Mouse (Mus musculus): Measurements from ENCODE around the gene Lyz2. TPM values are rescaled to one million over a fixed set of nuclear protein-coding genes. Genes with fewer than 3 reads are reported as not detected.
A peak's percentile ranks its signal among the peaks of the same experiment; 100 is the strongest.
"Not testable (repeated sequence)": the region's sequence is repeated elsewhere in the genome, so short reads cannot be mapped to it uniquely, and the experiment has no call there.

The Lyz2 gene
- total and polyA plus RNA-seq, 2 experiments = 39.0 to 130 TPM

DNA sequence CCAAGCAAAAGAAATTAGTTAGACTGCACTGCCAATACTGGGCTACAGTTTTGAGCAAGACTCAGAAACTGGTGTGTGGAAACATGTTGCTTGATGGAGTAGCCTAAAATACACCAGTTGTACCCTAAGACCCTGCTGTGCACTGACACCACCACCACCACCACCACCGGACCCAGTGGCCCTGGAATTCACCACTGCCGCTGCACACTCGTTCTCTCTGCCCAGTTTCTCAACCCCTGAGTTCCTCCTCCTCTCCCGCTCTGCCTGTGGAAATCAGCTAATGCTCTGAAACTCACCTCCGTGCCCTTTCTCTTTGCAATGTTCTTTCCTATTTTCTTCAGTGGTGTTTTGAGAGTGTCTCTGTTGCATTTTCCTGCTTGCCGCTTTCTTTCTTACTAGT lies 16.2 kb upstream of the Lyz2 start:
- Histone ChIP-seq H3K79me2 (ENCODE audit: control insufficient read depth, insufficient read depth, low read length) (no peaks in the 10 kb centered on the region), H3K27ac (replicated peaks; ENCODE audit: insufficient read depth, low read depth, low read length) (no peak overlapping the region), H3K4me3 (ENCODE audit: insufficient read depth, low read depth, low read length) (no peak overlapping the region), H3K9ac (ENCODE audit: low read depth, low read length) (no peak overlapping the region), H3K4me1 (ENCODE audit: control insufficient read depth, insufficient read depth, low read length) (no peaks in the 10 kb centered on the region), H3K36me3 (ENCODE audit: control insufficient read depth, insufficient read depth, low read length) (no peaks in the 10 kb centered on the region), H3K27me3 (ENCODE audit: control insufficient read depth, insufficient read depth, low read length) (no peaks in the 10 kb centered on the region)
- DNase-seq (ENCODE audit: extremely low read depth, low read depth, low spot score) = no peak
- TF ChIP-seq CTCF (IDR thresholded peaks at IDR 0.05; ENCODE audit: low read depth, low read length) (no peak), POLR2A (IDR thresholded peaks at IDR 0.05; ENCODE audit: extremely low read depth, insufficient read depth, low read length) (no peak)
- 84% methylated on average over 6 of the region's 6 CpGs for WGBS

DNA sequence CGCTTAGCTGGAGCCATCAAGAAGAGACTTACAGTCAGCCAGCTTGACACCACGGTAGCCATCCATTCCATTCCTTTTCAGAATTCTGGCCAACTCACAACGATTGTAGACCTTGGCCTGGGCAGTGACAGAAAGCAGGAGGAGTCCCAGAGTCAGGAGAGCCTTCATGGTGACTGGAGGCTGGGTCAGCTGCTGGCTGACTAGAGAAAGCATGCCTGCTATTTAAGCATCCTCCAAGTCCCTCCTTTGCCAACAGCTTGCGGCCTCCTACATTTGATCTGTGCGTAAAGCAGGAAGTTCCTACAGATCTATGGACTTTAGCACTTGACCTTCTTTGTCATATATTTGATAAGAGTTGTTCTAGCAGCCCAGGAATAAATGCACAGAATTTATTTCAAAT lies 10.6 kb upstream of the Lyz2 start, which contains the start of gene Lyz1:
TSS of gene Lyz1 (minus strand) at position 198 of the 400 bp plus-strand sequence.
- Histone ChIP-seq H3K4me1 (ENCODE audit: control insufficient read depth, insufficient read depth, low read length) (no peaks in the 10 kb centered on the region), H3K9ac (ENCODE audit: low read depth, low read length) (no peak within 1 kb of the TSS), H3K4me3 (ENCODE audit: insufficient read depth, low read depth, low read length) (no peak within 1 kb of the TSS), H3K27me3 (ENCODE audit: control insufficient read depth, insufficient read depth, low read length) (no peaks in the 10 kb centered on the region), H3K36me3 (ENCODE audit: control insufficient read depth, insufficient read depth, low read length) (no peaks in the 10 kb centered on the region), H3K79me2 (ENCODE audit: control insufficient read depth, insufficient read depth, low read length) (no peaks in the 10 kb centered on the region), H3K27ac (replicated peaks; ENCODE audit: insufficient read depth, low read depth, low read length) (no peak within 1 kb of the TSS)
- no peak for DNase-seq (ENCODE audit: extremely low read depth, low read depth, low spot score)
- TF ChIP-seq POLR2A (IDR thresholded peaks at IDR 0.05; ENCODE audit: extremely low read depth, insufficient read depth, low read length) (no peak), CTCF (IDR thresholded peaks at IDR 0.05; ENCODE audit: low read depth, low read length) (no peak)
- 46% methylated on average over 5 of the region's 5 CpGs for WGBS

DNA sequence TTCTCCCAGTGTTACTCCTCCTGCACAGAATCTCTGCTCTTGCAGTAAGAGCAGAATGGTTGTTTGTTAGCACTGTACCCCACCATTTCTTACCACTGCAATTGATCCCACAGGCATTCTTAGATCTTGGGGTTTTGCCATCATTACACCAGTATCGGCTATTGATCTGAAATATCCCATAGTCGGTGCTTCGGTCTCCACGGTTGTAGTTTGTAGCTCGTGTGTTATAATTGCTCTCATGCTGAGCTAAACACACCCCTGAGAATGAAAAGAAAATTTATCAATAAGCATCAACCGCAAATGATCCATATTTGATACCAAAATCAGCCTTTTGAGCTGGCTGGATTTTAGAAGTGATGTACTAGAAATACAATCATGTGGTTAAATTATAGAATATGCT lies 8.8 kb upstream of the Lyz2 start:
- 92% methylated on average over 6 of the region's 6 CpGs for WGBS
- H3K79me2 ChIP-seq (ENCODE audit: control insufficient read depth, insufficient read depth, low read length); H3K27ac ChIP-seq (replicated peaks; ENCODE audit: insufficient read depth, low read depth, low read length); H3K4me1 ChIP-seq (ENCODE audit: control insufficient read depth, insufficient read depth, low read length); H3K27me3 ChIP-seq (ENCODE audit: control insufficient read depth, insufficient read depth, low read length); H3K9ac ChIP-seq (ENCODE audit: low read depth, low read length); H3K36me3 ChIP-seq (ENCODE audit: control insufficient read depth, insufficient read depth, low read length); DNase-seq (ENCODE audit: extremely low read depth, low read depth, low spot score); H3K4me3 ChIP-seq (ENCODE audit: insufficient read depth, low read depth, low read length): not testable (repeated sequence)

DNA sequence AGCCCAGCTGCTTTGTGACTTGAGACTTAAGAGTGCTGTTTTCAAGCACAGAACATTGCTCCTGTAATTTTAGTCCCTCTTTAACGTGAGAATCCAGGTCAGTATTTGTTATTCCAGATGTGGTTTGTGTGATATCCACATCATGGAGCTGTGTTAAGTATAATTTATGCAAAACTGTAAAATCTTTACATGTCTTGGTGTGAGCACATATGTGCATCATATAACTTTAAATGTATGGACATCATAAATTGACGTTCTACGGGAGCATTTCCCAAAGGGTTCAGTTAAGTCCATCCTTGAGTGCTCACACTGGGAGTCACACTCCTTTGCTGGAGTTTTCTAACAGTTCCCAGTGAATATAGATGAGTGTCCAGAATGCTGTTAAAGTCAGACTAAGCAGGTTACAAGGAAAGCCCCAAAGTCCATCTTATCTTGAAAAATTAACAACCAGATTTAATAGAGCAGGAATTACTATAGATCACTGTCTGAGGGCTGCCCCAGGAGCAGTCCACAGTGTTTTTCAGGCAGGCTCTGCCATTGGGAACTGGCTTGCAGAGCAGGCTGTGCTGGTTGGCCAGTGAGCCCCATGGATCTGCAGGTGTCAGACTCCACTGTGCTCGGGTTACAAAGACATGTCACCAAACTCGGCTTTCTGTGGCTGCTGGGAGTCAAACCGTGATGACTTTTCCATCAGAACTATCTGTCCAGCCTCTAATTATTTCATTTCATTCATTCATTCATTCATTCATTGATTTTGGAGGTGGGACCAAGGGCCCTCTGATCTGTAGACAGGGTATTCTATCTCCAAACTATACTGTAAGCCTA lies 8.1 kb upstream of the Lyz2 start:
- Histone ChIP-seq H3K4me1 (ENCODE audit: control insufficient read depth, insufficient read depth, low read length) (no peaks in the 10 kb centered on the region), H3K9ac (ENCODE audit: low read depth, low read length) (no peak overlapping the region), H3K36me3 (ENCODE audit: control insufficient read depth, insufficient read depth, low read length) (no peaks in the 10 kb centered on the region), H3K4me3 (ENCODE audit: insufficient read depth, low read depth, low read length) (no peak overlapping the region), H3K27ac (replicated peaks; ENCODE audit: insufficient read depth, low read depth, low read length) (no peak overlapping the region), H3K79me2 (ENCODE audit: control insufficient read depth, insufficient read depth, low read length) (no peaks in the 10 kb centered on the region), H3K27me3 (ENCODE audit: control insufficient read depth, insufficient read depth, low read length) (no peaks in the 10 kb centered on the region)
- TF ChIP-seq POLR2A (IDR thresholded peaks at IDR 0.05; ENCODE audit: extremely low read depth, insufficient read depth, low read length) = no peak
- DNase-seq (ENCODE audit: extremely low read depth, low read depth, low spot score) = no peak
- WGBS = 58% methylated on average over 6 of the region's 6 CpGs

DNA sequence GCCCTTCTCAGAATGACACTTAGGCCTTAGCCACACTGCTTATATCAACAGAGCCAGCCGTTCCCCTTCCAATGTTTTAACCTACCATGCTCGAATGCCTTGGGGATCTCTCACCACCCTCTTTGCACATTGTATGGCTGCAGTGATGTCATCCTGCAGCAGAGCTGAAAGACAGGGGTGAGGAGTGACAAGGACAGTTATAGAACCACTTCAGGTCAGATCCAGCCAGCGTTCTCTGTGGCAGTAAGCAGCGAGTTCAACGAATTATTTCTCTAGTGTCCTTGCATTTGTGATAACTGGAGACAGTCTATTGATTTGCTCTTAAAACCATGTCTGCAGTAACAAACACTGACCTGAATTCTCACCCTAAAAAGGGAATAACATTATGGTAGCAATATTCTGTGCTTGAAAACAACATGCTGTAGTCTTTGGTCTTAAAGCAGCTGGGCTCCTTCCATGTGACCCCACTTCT lies 6.9 kb upstream of the Lyz2 start:
- H3K9ac ChIP-seq (ENCODE audit: low read depth, low read length); H3K4me3 ChIP-seq (ENCODE audit: insufficient read depth, low read depth, low read length); H3K4me1 ChIP-seq (ENCODE audit: control insufficient read depth, insufficient read depth, low read length); H3K27me3 ChIP-seq (ENCODE audit: control insufficient read depth, insufficient read depth, low read length); DNase-seq (ENCODE audit: extremely low read depth, low read depth, low spot score); H3K36me3 ChIP-seq (ENCODE audit: control insufficient read depth, insufficient read depth, low read length); H3K27ac ChIP-seq (replicated peaks; ENCODE audit: insufficient read depth, low read depth, low read length); H3K79me2 ChIP-seq (ENCODE audit: control insufficient read depth, insufficient read depth, low read length): not testable (repeated sequence)
- 70% methylated on average over 5 of the region's 5 CpGs for WGBS

DNA sequence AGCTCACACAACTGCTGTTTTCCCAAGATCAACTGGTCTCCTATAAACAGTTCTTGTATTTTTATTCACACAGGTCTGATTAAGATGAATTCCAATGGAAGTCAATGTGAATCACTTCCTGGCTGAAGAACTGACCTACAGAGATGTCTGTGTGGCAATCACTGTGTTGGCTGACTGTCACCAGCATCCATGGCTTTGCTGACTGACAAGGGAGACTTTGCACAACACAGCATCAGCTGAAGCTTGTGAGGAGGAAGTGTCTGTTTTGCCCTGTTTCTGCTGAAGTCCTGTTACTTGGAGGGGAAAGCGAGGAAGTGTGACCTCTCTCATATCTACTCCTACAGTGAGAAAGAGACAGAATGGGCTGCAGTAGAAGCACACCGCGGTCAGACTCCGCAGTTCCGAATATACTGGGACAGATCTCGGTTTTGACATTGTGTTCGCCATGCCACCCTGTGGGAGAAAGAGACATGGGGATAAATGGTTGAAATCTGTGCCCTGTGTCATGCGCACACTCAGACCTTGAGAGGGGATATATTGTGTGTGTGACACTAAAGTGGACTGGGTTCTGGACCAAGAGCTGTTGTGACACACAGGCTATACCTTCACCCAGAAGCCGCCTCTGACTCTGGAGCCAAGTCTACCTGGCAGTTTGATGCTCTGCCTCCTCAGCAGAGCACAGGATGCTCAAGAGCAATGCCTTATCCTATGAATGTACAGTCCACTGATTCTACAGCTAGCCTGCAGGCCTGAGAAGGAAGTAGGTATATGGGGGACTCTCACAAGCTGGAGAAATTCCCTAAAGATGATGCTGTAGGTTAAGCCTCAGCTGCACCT lies 6.3 kb upstream of the Lyz2 start:
- H3K79me2 ChIP-seq (ENCODE audit: control insufficient read depth, insufficient read depth, low read length) = no peaks in the 10 kb centered on the region
- WGBS = 84% methylated on average over 9 of the region's 9 CpGs
- TF ChIP-seq POLR2A (IDR thresholded peaks at IDR 0.05; ENCODE audit: extremely low read depth, insufficient read depth, low read length) = no peak
- no peak for TF ChIP-seq CTCF (IDR thresholded peaks at IDR 0.05; ENCODE audit: low read depth, low read length)
- no peaks in the 10 kb centered on the region for H3K27me3 ChIP-seq (ENCODE audit: control insufficient read depth, insufficient read depth, low read length)
- H3K36me3 ChIP-seq (ENCODE audit: control insufficient read depth, insufficient read depth, low read length) = no peaks in the 10 kb centered on the region
- no peaks in the 10 kb centered on the region for H3K4me1 ChIP-seq (ENCODE audit: control insufficient read depth, insufficient read depth, low read length)
- DNase-seq (ENCODE audit: extremely low read depth, low read depth, low spot score) = peak; percentile 33
- H3K27ac ChIP-seq (replicated peaks; ENCODE audit: insufficient read depth, low read depth, low read length) = 0 out of 2 replicates have a peak overlapping the region, but pooled peaks have one; percentile 8
- no peak overlapping the region for H3K9ac ChIP-seq (ENCODE audit: low read depth, low read length)
- no peak overlapping the region for H3K4me3 ChIP-seq (ENCODE audit: insufficient read depth, low read depth, low read length)

All from liver, adult 2 months (tissue).